Mouse (Mus musculus): ENCODE data around the gene Nfs1. TPM values are rescaled to one million over a fixed set of nuclear protein-coding genes. Genes with fewer than 3 reads are reported as not detected.

The Nfs1 gene
- polyA plus RNA-seq (2017; shearing (Covaris generic)), result 10 to 100 TPM; 38.1 to 57.6 TPM

DNA sequence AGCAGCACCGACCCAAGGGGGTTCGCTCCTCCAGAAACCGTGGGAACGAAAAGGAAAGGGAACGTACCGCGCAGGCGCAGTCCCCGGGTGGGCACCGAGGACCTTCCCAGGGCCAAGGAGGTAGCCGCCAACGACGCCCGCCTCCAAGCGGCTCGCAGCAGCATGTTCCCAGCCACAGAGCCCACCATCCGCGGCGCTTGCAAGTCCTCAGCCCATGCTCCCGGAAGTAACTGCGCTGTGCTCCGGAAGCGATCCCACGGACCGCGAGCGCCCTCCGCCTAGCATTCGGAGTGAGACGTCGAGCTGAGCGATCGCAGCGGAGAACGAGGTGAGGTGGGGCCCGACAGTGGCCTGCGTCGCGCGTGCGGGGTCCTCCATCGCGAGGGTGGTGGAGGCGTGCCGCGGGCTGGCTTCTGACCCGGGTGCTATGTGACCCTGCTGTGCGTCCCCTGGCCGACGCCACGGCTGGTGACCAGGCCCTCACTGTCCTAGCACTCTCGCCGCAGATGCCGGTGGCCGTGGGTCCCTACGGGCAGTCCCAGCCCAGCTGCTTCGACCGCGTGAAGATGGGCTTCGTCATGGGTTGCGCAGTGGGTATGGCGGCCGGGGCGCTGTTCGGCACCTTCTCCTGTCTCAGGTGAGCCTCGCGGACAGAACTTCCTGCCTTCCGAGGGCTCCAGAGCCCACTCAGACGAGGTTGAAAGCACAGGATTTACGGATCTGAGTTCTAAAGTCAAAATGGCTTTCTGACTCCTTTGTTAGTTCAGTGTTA, at the start of gene Nfs1, which contains the start of gene Romo1:
TSS of gene Nfs1 (minus strand) at position 234 of the 772 bp plus-strand sequence.
TSS of gene Romo1 (plus strand) at position 87 of the 772 bp plus-strand sequence.

DNA sequence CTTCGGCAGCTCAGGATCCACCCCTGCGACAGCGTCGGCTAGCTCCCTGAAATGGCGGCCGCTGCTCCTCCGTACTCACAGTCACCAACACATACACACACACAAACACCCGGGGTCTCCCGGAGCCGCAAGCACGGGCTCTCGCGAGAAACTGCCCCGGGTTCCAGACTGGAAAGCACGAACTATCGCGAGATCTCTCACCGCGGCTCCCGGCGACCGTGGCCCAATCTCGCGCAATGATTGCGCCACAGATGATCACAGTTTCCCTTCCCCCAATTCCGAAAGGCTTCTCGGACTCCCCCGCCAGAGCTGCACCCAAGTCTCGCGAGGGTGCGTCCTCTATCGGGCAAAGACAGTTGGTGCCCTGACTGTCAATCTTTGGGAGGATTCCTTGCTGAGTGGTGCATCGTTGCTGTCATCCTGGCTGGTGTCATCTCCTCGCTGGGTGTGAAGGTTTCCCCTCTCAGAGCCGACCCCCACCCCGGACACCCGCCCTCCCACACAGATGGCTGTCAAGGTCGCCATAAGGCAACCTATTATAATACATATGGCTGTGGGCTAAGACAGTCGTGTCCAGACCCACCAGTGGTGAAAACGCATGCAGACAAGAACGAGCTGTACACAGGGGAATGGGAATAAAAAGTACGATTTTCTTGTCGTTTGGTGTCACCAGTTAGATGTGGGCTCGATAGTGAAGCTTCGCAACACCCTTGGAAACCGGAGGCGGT, 36.3 kb upstream of the Nfs1 start, which contains the start of gene Rbm39:
TSS of gene Rbm39 (minus strand) at position 145 of the 728 bp plus-strand sequence.

DNA sequence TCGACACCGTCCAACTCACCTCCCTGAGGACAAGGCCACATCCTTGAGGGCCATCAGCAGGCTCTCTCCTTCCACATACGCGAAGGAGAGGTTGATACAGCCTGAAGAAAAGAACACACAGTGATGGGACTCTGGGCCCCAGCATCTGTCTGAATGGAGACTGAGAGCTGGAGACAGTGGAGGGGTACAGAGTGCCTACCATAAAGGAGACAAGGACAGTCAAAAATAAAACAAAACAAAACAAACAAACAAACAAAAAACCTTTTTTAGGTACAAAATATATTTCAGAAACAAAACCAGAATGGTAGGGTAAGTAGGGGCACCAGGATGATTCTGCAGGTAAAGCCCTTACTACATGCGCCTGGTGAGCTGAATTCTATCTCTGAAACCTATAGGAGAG, 17.0 kb downstream of the Nfs1 start, which contains the start of gene Gm28036:
TSS of gene Gm28036 (minus strand) at position 101 of the 400 bp plus-strand sequence.

DNA sequence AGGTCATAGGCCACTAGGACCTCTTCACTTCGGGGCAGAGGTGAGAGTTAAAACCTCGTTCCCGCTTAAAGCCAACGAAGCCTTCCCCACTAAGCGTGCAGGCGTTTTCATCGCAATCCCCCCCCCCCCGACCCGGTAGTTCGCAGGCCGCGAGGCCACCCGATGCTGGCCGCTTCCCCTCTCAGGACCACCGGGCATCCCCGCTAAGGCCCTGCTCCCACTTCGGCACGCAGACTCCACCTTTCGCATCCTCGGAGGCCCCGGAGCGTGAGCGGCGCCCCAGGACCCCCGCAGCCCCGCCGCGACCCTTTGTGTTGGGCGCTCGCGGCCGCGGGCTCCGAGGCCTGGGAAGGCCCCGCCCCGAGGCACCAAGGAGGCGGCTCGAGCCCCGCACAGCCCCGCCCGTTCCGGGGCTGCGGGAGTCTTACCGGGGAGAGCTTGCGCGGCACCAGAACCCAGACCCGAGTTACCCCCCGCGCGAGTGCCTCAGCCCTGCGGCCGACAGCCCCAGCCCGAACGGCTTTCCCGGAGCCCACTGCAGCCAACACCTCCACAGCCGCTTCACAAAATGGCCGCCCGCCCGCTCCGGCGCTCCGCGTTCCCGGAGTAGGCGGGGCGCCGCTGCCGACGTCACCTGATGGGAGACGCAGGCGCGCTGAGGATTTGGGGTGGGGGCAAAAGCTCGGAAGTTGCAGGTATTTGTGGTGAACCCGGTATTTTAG, 32.5 kb downstream of the Nfs1 start, which contains the start of the genes Cpne1 and Rbm12:
TSS of gene Cpne1 (minus strand) at position 608 of the 722 bp plus-strand sequence.
TSS of gene Rbm12 (minus strand) at position 621 of the 722 bp plus-strand sequence.

Other genes with a start within 250 kb of the Nfs1 start
- gene Uqcc1, start 213.9 kb downstream of the Nfs1 start, polyA plus RNA-seq (2017; shearing (Covaris generic)), result 10 to 100 TPM; 38.5 to 64.3 TPM
- gene Gm15557, start 203.5 kb downstream of the Nfs1 start, polyA plus RNA-seq (2017; shearing (Covaris generic)), result under 1 TPM in 1 of 2 experiments, not detected in 1; 0.94 TPM
- under 1 TPM; 0.32 to 0.46 TPM for gene Gdf5, start 198.8 kb downstream of the Nfs1 start, polyA plus RNA-seq (2017; shearing (Covaris generic))
- 10 to 100 TPM; 35.7 to 42.2 TPM for gene Cep250, start 187.7 kb downstream of the Nfs1 start, polyA plus RNA-seq (2017; shearing (Covaris generic))
- 1 to 10 TPM in 1 of 2 experiments, under 1 TPM in 1; 0.62 to 1.6 TPM for gene 6430550D23Rik, start 136.2 kb downstream of the Nfs1 start, polyA plus RNA-seq (2017; shearing (Covaris generic))
- 100 to 1,000 TPM; 145 to 152 TPM for gene Ergic3, start 136.1 kb downstream of the Nfs1 start, polyA plus RNA-seq (2017; shearing (Covaris generic))
- 1 to 10 TPM in 1 of 2 experiments, not detected in 1; 1.2 TPM for gene Fer1l4, start 91.2 kb downstream of the Nfs1 start, polyA plus RNA-seq (2017; shearing (Covaris generic))
- gene Spag4, start 79.0 kb downstream of the Nfs1 start, polyA plus RNA-seq (2017; shearing (Covaris generic)), result under 1 TPM in 1 of 2 experiments, not detected in 1; 0.70 TPM
- gene Cpne1, start 32.2 kb downstream of the Nfs1 start, polyA plus RNA-seq (2017; shearing (Covaris generic)), result 10 to 100 TPM; 73.9 to 85.8 TPM
- gene Rbm12, start 32.2 kb downstream of the Nfs1 start, polyA plus RNA-seq (2017; shearing (Covaris generic)), result 10 to 100 TPM; 32.2 to 41.8 TPM
- 10 to 100 TPM; 20.5 to 23.2 TPM for gene Gm28036, start 17.1 kb downstream of the Nfs1 start, polyA plus RNA-seq (2017; shearing (Covaris generic))
- gene Romo1, start 147 bp downstream of the Nfs1 start, polyA plus RNA-seq (2017; shearing (Covaris generic)), result 100 to 1,000 TPM; 148 to 150 TPM
- gene Rbm39, start 36.1 kb upstream of the Nfs1 start, polyA plus RNA-seq (2017; shearing (Covaris generic)), result 1,000 to 10,000 TPM in 1 of 2 experiments, 100 to 1,000 TPM in 1; 900 to 1,062 TPM
- 10 to 100 TPM; 55.6 to 60.7 TPM for gene Phf20, start 52.3 kb upstream of the Nfs1 start, polyA plus RNA-seq (2017; shearing (Covaris generic))
- gene Cnbd2, start 168.1 kb upstream of the Nfs1 start, polyA plus RNA-seq (2017; shearing (Covaris generic)), result 1 to 10 TPM; 4.1 to 5.4 TPM
- 100 to 1,000 TPM; 123 to 135 TPM for gene Scand1, start 168.5 kb upstream of the Nfs1 start, polyA plus RNA-seq (2017; shearing (Covaris generic))

All from inflammation-experienced regulatory T-cells (primary cell).